Mouse (Mus musculus): ENCODE data around the gene Fnip2.

GRCm38 (mm10) chr3:79443850-79444249 lies 123.7 kb downstream of the Fnip2 start:
- TF ChIP-seq CTCF (IDR thresholded peaks at IDR 0.05; ENCODE audit: low read depth): no peak
- TF ChIP-seq EP300 (IDR thresholded peaks at IDR 0.05; ENCODE audit: low read depth): no peak
